Comparison of ENCODE assay signal across 10 mouse cellular contexts in genomic region chr4:139168985-139169747, GRCm38 (mm10). TPM values are rescaled to one million over a fixed set of nuclear protein-coding genes. Genes with fewer than 3 reads are reported as not detected.
DNase-seq lines count a peak whose midpoint lies in the region; TF ChIP-seq lines count a peak whose summit lies in the region.
"Had no signal": no experiment of that assay in that cellular context is flagged by ENCODE, and none has a peak within 500 bp of the region (broad histone marks: within the 10 kb centered on the region; RNA-seq: fewer than 3 reads in every experiment).

No protein-coding gene starts in this region.

- H3K79me2 ChIP-seq in liver, adult 2 months (ENCODE audit: control insufficient read depth, insufficient read depth, low read length) = no peaks in the 10 kb centered on the region

- H3K4me3 ChIP-seq in heart, embryonic 10.5 days = no peak overlapping the region
- H3K4me3 ChIP-seq in liver, adult 2 months (ENCODE audit: insufficient read depth, low read depth, low read length) = no peak overlapping the region
- H3K4me3 ChIP-seq: hindbrain, embryonic 15.5 days had no signal

- TF ChIP-seq CTCF in liver, adult 2 months (IDR thresholded peaks at IDR 0.05; ENCODE audit: low read depth, low read length) = no peak

- no peaks in the 10 kb centered on the region for H3K36me3 ChIP-seq in heart, embryonic 10.5 days
- no peaks in the 10 kb centered on the region for H3K36me3 ChIP-seq in liver, adult 2 months (ENCODE audit: control insufficient read depth, insufficient read depth, low read length)
- H3K36me3 ChIP-seq: hindbrain, embryonic 15.5 days had no signal

- DNase-seq in heart, adult 11 months = peak; percentile 98
- no peak for DNase-seq in heart, embryonic 10.5 days (ENCODE audit: low spot score)
- DNase-seq in ZHBTc4 (ENCODE audit: low read depth, low spot score) = peak; percentile 58
- peak; percentile 35 for DNase-seq in liver, adult 2 months (ENCODE audit: extremely low read depth, low read depth, low spot score)
- peak; percentile 62 for DNase-seq in skeletal muscle tissue, adult 2 months (ENCODE audit: low read depth, low spot score)
- DNase-seq in frontal cortex, postnatal 14 days (ENCODE audit: low spot score in 2 of 2) = no peak
- no peak for DNase-seq in cerebellum, postnatal 36 days
- no peak for DNase-seq in right cerebral cortex, postnatal 10 days (ENCODE audit: low spot score in 2 of 2)

- TF ChIP-seq POLR2A in liver, adult 2 months (IDR thresholded peaks at IDR 0.05; ENCODE audit: extremely low read depth, insufficient read depth, low read length) = no peak

- no peaks in the 10 kb centered on the region for H3K9me3 ChIP-seq in heart, embryonic 10.5 days
- H3K9me3 ChIP-seq: hindbrain, embryonic 15.5 days had no signal

- WGBS in heart, embryonic 10.5 days = 81% methylated on average over 15 of the region's 15 CpGs
- 63% methylated on average over 15 of the region's 15 CpGs for WGBS in liver, adult 2 months

- H3K9ac ChIP-seq in liver, adult 2 months (ENCODE audit: low read depth, low read length) = no peak overlapping the region
- H3K9ac ChIP-seq: hindbrain, embryonic 15.5 days had no signal

- H3K27me3 ChIP-seq in heart, embryonic 10.5 days (ENCODE audit: insufficient read depth, poor library complexity, severe bottlenecking) = peaks cover 6% of the 10 kb centered on the region
- H3K27me3 ChIP-seq in liver, adult 2 months (ENCODE audit: control insufficient read depth, insufficient read depth, low read length) = no peaks in the 10 kb centered on the region
- H3K27me3 ChIP-seq: hindbrain, embryonic 15.5 days; Patski had no signal

- no peak overlapping the region for H3K27ac ChIP-seq in heart, embryonic 10.5 days
- H3K27ac ChIP-seq in liver, adult 2 months (replicated peaks; ENCODE audit: insufficient read depth, low read depth, low read length) = no peak overlapping the region; the same call in 1 of the 2 replicates
- H3K27ac ChIP-seq: hindbrain, embryonic 15.5 days had no signal

- peaks cover 12% of the 10 kb centered on the region for H3K4me1 ChIP-seq in heart, embryonic 10.5 days
- H3K4me1 ChIP-seq in liver, adult 2 months (ENCODE audit: control insufficient read depth, insufficient read depth, low read length) = no peaks in the 10 kb centered on the region
- H3K4me1 ChIP-seq: hindbrain, embryonic 15.5 days had no signal

RNA-seq across cellular contexts. Expression of gene Capzb, which starts 23.5 kb away (rescaled TPM):
- 450 and 452 TPM in 2 replicates for polyA plus RNA-seq in heart, embryonic 10.5 days (2016; fragmentation: Nextera tagmentation; extraction: Ambion mirVana)
- total RNA-seq in liver, adult 2 months (2014; rRNA removed) = 51.4 and 58.5 TPM in 2 replicates
- 52.6 and 56.4 TPM in 2 replicates for polyA plus RNA-seq in liver, adult 2 months (2012; rRNA removed)

RNA-seq across cellular contexts. Expression of gene Minos1, which starts 38.3 kb away (rescaled TPM):
- 532 and 637 TPM in 2 replicates for polyA plus RNA-seq in heart, embryonic 10.5 days (2016; fragmentation: Nextera tagmentation; extraction: Ambion mirVana)
- 45.2 and 55.5 TPM in 2 replicates for total RNA-seq in liver, adult 2 months (2014; rRNA removed)
- polyA plus RNA-seq in liver, adult 2 months (2012; rRNA removed) = 26.3 and 29.7 TPM in 2 replicates

Comparison
In these comparisons a context has a peak if more than half of its experiments do, and no peak if none do; other contexts are left out.
1. DNase-seq: peak in heart, adult 11 months (single experiment), ZHBTc4 (single experiment), liver, adult 2 months (single experiment) and skeletal muscle tissue, adult 2 months (single experiment); none in heart, embryonic 10.5 days (single experiment), frontal cortex, postnatal 14 days (0 of 2), cerebellum, postnatal 36 days (0 of 2) and right cerebral cortex, postnatal 10 days (0 of 2).
2. RNA of gene Minos1, which starts 38.3 kb away (polyA plus RNA-seq): 532 to 637 TPM in heart, embryonic 10.5 days; 26.3 to 29.7 TPM in liver, adult 2 months; every median in the first group is over 10 times any median in the second.